Mouse (Mus musculus) spleen, adult 2 months (tissue): Measurements from ENCODE around the gene Lyzl4. TPM values are rescaled to one million over a fixed set of nuclear protein-coding genes. Genes with fewer than 3 reads are reported as not detected.
A peak's percentile ranks its signal among the peaks of the same experiment; 100 is the strongest.

Experiments used
- DNase-seq, 2 experiments: peaks; one replicate each; pipeline versions ENCODE4 v3.0.0 to v3.0.0-alpha.2; 2012 to 2021; ENCODE audit warnings: low spot score in 2 of 2, low read depth in 1 of 2
- H3K27ac ChIP-seq: fragments of 200-500 bp; 2 replicates; pipeline ENCODE4 v1.5.1; 2012; ENCODE audit warnings: low read length, inconsistent platforms; ENCODE audit not compliant: insufficient read depth
- H3K27me3 ChIP-seq: fragments of 200-500 bp; 2 replicates; pipeline ENCODE4 v1.6.1; 2012; ENCODE audit warnings: mild to moderate bottlenecking, moderate library complexity, low read length, inconsistent platforms; ENCODE audit not compliant: control insufficient read depth, insufficient read depth
- H3K36me3 ChIP-seq: fragments of 200-500 bp; 2 replicates; pipeline ENCODE4 v1.6.1; 2012; ENCODE audit warnings: mild to moderate bottlenecking, low read length, inconsistent platforms; ENCODE audit not compliant: control insufficient read depth, insufficient read depth
- H3K4me1 ChIP-seq: fragments of 200-500 bp; 2 replicates; pipeline ENCODE4 v1.6.1; 2011; ENCODE audit warnings: inconsistent platforms; ENCODE audit not compliant: control insufficient read depth, insufficient read depth, insufficient read length
- H3K4me3 ChIP-seq: fragments of 200-500 bp; 2 replicates; pipeline ENCODE4 v1.5.1; 2011; ENCODE audit warnings: mild to moderate bottlenecking, inconsistent platforms; ENCODE audit not compliant: insufficient read depth, insufficient read length; ENCODE audit errors: extremely low read depth
- CTCF ChIP-seq: fragments of 200-500 bp; IDR thresholded peaks from 2 replicates; pipeline ENCODE4 v1.5.1; 2011; ENCODE audit warnings: mild to moderate bottlenecking, inconsistent platforms; ENCODE audit not compliant: insufficient read depth, insufficient read length, insufficient replicate concordance; ENCODE audit errors: extremely low read depth
- POLR2A ChIP-seq: fragments of 200-500 bp; IDR thresholded peaks from 2 replicates; pipeline ENCODE4 v1.6.1; 2011; ENCODE audit warnings: low read depth, low read length, inconsistent platforms
- WGBS: fragments of 180-500 bp; shearing (Covaris S2); methylation state at CpG from one replicate; pipeline ENCODE4 v1.1.7; 2018; 5-methylcytosine and 5-hydroxymethylcytosine counted together
- polyA plus RNA-seq: library from polyadenylated mRNA; depleted of rRNA; stranded (reverse); fragments of >200 nt; gene quantifications from 2 replicates; pipeline ENCODE4 v1.2.3, GENCODE M21; 2012

The Lyzl4 gene
- polyA plus RNA-seq, 1 experiment, result 0.11 TPM

DNA sequence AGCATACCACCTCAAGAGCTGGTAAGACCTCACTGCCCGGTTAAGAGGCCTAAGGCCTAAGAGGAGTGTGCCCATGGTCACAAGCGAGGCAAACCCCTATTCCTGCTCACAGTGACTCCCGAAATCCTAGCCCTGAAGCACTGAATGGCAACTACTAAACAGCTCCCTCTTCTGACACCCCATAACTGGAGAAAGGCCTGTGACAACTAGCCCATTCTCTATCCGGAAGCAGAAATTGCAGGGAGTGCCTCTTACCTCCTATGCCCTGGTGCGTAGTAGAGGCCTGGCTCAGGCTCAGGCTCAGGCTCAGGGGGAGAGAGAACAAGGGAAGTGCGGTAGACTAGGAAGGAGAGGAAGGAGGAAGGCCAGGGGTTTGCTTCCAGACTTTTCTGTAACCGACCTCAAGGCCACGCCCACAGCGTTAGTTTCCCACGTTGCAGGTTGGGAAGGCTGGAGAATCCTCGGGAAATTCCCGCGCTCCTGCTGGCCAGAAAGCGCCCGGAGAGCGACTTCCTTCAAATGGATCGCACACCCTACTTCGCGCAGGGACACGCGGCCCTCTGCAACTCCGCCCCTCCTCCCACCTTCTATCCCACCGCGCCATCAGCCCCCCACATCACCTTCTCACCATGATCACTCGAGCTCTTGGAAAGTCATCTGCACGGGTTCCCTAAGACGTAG is 521 bp downstream of the Lyzl4 start:
- peaks cover 5% of the 10 kb centered on the region for H3K4me1 ChIP-seq
- TF ChIP-seq POLR2A, result no peak
- TF ChIP-seq CTCF, result no peak
- H3K36me3 ChIP-seq, result no peaks in the 10 kb centered on the region
- no peak for DNase-seq
- WGBS, result 16% methylated on average over 27 of the region's 27 CpGs
- H3K27me3 ChIP-seq, result peaks cover 13% of the 10 kb centered on the region
- peak overlapping the region; percentile 58; the same call in 1 of the 2 replicates for H3K4me3 ChIP-seq
- 0 out of 2 replicates have a peak overlapping the region, but pooled peaks have one; percentile 5 for H3K27ac ChIP-seq

DNA sequence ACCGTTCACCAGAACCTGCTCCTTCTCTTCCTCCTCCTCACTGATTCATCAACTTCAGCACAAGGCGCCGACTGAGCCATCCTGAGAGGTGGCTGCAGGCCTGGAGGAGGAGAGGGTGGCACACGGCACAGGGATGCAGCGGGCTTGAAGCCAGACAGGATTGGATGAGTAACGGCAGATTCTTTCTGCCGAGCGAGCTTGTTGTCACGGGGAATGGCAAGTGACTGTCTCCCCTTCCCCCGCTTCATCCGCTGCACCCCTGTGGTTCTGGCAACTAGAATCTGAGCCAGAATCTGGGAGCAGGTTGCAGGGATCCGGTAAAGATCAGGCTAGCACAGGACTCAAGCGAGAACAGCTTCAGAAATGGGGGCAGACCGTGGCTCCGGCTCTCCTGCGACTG is 2.1 kb downstream of the Lyzl4 start:
- Histone ChIP-seq H3K27me3 (peaks cover 13% of the 10 kb centered on the region), H3K4me1 (peaks cover 5% of the 10 kb centered on the region), H3K36me3 (no peaks in the 10 kb centered on the region), H3K27ac (no peak overlapping the region), H3K4me3 (no peak overlapping the region)
- 88% methylated on average over 16 of the region's 16 CpGs for WGBS
- TF ChIP-seq POLR2A (no peak), CTCF (no peak)
- no peak for DNase-seq

DNA sequence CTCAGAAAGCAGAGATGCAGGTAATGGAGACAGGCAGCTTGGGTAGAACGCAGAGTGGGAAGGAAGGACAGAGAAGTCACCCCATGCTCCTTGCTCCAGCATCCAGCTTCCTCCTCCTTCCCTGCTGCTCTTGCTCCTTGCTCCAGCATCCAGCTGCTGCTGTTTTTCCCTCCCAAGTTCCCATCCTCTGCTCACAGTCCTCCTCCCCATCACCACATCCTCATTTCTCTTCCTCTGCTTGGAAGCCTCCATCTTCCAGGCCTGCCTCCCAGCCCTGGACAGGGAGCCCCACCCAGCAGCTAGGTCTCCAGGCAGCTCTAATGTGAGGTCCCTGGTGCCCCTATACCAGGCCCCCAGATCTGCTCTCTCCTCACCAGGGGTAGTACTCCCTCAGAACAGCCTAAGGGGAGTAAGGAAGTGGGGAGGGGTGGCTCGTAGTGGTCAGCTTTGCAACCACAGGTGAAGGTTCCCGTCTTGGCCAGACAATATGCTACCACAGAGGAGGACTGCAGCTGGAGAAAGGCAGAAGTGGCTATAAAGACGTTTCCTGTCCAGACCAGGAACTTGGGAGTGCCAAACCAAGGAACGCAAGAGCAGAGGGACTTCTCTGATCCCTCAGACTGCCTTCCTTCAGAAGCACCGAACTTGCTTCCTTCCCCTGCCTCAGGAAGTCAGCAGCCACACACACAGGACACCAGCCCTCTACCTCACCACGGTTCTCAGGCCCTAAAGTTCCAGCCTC is 5.9 kb downstream of the Lyzl4 start:
- Histone ChIP-seq H3K27ac (no peak overlapping the region), H3K27me3 (no peaks in the 10 kb centered on the region), H3K4me1 (no peaks in the 10 kb centered on the region), H3K36me3 (no peaks in the 10 kb centered on the region), H3K4me3 (no peak overlapping the region)
- 23% methylated on average over 7 of the region's 7 CpGs for WGBS
- no peak for DNase-seq
- no peak for TF ChIP-seq CTCF
- no peak for TF ChIP-seq POLR2A

DNA sequence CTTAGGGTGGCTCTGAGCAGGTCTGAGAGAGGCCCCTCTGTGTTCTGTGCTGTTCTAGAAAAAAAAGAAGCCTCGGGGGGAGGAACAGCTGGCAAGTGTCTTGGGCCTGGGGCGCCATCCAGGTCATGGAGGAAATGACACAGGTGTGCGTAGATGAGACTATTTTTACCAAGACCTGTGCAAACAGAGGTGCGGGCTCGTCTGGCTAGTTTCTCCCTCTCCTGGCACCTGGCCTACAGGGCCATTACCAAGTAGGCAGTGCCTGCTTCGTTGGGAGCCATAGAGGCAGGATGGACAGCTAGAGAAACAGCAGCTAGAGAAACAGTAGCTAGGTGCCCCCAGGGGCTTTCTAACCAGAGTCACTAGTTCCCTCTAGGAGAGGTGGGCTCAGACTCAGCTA is 8.6 kb downstream of the Lyzl4 start:
- Histone ChIP-seq H3K27ac (no peak overlapping the region), H3K4me1 (no peaks in the 10 kb centered on the region), H3K27me3 (no peaks in the 10 kb centered on the region), H3K4me3 (no peak overlapping the region), H3K36me3 (no peaks in the 10 kb centered on the region)
- TF ChIP-seq CTCF (no peak), POLR2A (no peak)
- 73% methylated on average over 6 of the region's 6 CpGs for WGBS
- DNase-seq, result no peak

DNA sequence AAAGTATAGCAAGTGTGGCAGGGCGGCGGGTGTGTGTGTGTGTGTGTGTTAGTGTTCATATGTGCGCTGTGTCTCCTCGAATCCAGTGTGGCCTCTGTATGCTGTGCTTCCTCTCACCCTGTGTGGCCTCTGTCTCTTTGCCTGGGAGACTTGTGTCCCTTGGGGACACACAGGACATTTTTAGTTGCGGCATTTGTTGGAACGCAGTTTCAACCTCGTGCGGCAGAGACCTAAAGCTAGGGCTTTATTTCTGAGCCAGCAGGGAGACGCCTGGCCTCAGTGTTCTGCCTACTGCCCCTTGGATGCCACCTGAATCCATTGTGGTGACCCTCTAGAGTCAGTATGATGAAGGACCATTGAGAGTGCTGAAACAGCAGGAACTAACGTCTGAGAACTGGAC is 9.0 kb downstream of the Lyzl4 start:
- no peaks in the 10 kb centered on the region for H3K4me1 ChIP-seq
- no peaks in the 10 kb centered on the region for H3K36me3 ChIP-seq
- H3K4me3 ChIP-seq, result no peak overlapping the region
- no peak for DNase-seq
- WGBS, result 87% methylated on average over 10 of the region's 10 CpGs
- no peaks in the 10 kb centered on the region for H3K27me3 ChIP-seq
- no peak overlapping the region for H3K27ac ChIP-seq
- TF ChIP-seq CTCF (no peak), POLR2A (no peak)

DNA sequence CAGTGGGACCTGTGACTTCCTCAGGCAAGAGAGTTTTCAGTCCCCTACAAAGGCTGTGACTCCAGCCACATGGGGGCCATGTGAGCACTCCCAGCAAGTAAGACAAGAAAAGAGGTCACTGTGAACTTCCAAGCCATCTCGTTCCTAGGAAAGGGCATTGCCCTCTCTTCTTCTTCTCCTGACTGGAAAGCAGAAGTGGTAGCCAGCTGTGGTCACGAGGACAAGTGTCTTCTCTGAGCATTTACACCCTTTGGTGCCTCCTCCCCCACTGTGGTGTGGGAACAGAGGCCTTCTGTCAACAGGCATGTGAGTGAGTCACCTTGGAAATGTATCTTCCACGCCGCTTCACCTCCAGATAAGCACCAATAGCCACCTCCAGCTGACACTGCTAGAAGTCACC is 9.9 kb downstream of the Lyzl4 start:
- Histone ChIP-seq H3K27ac (no peak overlapping the region), H3K4me3 (no peak overlapping the region), H3K36me3 (no peaks in the 10 kb centered on the region), H3K27me3 (no peaks in the 10 kb centered on the region), H3K4me1 (no peaks in the 10 kb centered on the region)
- TF ChIP-seq POLR2A (no peak), CTCF (no peak)
- 13% methylated on average over 4 of the region's 4 CpGs for WGBS
- no peak for DNase-seq

DNA sequence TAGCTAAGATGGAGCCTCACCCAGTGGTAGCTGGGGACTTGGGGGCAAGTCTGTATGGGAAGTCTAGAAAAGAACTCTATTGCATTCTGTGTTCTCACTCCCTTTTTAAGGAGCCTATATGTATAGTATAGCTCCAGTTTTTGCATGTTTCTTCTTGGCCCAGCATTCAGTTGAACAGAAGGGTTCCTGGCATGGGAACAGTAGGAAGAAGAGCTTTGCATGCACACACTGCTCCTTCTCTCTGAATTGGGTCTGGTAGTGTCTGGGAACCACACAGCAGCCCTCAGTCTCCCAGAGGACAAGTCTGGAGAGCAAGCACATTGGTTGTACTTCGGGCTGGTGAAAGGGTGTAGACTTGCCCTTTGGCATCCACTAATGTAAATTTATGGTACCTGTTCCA is 11.3 kb downstream of the Lyzl4 start:
- Histone ChIP-seq H3K27ac (no peak overlapping the region), H3K4me3 (no peak overlapping the region), H3K4me1 (no peaks in the 10 kb centered on the region), H3K36me3 (no peaks in the 10 kb centered on the region), H3K27me3 (no peaks in the 10 kb centered on the region)
- TF ChIP-seq CTCF (no peak), POLR2A (no peak)
- 86% methylated on average over 1 of the region's 1 CpGs for WGBS
- no peak for DNase-seq
